Mouse (Mus musculus): Measurements from ENCODE around the gene Fhl4. TPM values are rescaled to one million over a fixed set of nuclear protein-coding genes. Genes with fewer than 3 reads are reported as not detected.

The Fhl4 gene
- total RNA-seq, 1 experiment from 2014 or later: 0.48 TPM

Other genes with a start within 250 kb of the Fhl4 start
- gene Ric8b, start 184.9 kb downstream of the Fhl4 start, total RNA-seq (2021): 28.4 and 33.1 TPM in 2 replicates
- gene Tmem263, start 132 bp upstream of the Fhl4 start, total RNA-seq (2021): 19.4 and 22.6 TPM in 2 replicates
- 8.3 and 9.1 TPM in 2 replicates for gene Mterf2, start 25.5 kb upstream of the Fhl4 start, total RNA-seq (2021)
- 17.4 and 23.4 TPM in 2 replicates for gene Cry1, start 82.6 kb upstream of the Fhl4 start, total RNA-seq (2021)

Measured in adrenal gland, postnatal 14 days (tissue).